In genomic region chrX:102005141-102005641, GRCm38 (mm10) we compare ENCODE assay signal across 8 mouse cellular contexts.
A peak's percentile ranks its signal among the peaks of the same experiment; 100 is the strongest.
DNase-seq lines count a peak whose midpoint lies in the region; ATAC-seq and TF ChIP-seq lines count a peak whose summit lies in the region.

No protein-coding gene starts in this region.

- no peak for DNase-seq in heart, postnatal 0 days (ENCODE audit: low spot score)
- DNase-seq in heart, postnatal 10 days, result no peak
- DNase-seq in c-Kit-positive CD71-positive TER-119-positive erythroid progenitor cells, embryonic 14.5 days (ENCODE audit: low spot score), result no peak
- DNase-seq in cerebellum, postnatal 4 days (ENCODE audit: low spot score in 2 of 2), result no peak

- intact Hi-C loops in heart, postnatal 10 days (cut with DNase I), result no loop called here

- ATAC-seq in heart, postnatal 0 days (ENCODE audit: insufficient read depth, low read depth), result peak; percentile 63
- ATAC-seq in common myeloid progenitor, adult 5-6 weeks (replicated peaks; ENCODE audit: low read depth, poor library complexity, severe bottlenecking), result 0 out of 2 replicates have a peak, but pooled peaks have one; percentile 15
- peak; percentile 47; the same call in 1 of the 2 replicates for ATAC-seq in hindbrain, embryonic 12.5 days (ENCODE audit: low FRiP score)
- peak; percentile 75 for ATAC-seq in limb, embryonic 13.5 days (ENCODE audit: low FRiP score, low read depth)
- no peak for ATAC-seq in monocyte, adult 5-6 weeks (replicated peaks; ENCODE audit: insufficient number of reproducible peaks, low FRiP score, low TSS enrichment, poor library complexity, severe bottlenecking)

- peak overlapping the region; percentile 38 for H3K4me3 ChIP-seq in heart, postnatal 0 days (ENCODE audit: low read depth, low read length)
- peak overlapping the region; percentile 26; the same call in 1 of the 2 replicates for H3K4me3 ChIP-seq in hindbrain, embryonic 12.5 days
- peak overlapping the region; percentile 38 for H3K4me3 ChIP-seq in limb, embryonic 13.5 days

- no peaks in the 10 kb centered on the region for H3K9me3 ChIP-seq in heart, postnatal 0 days (replicated peaks; ENCODE audit: control insufficient read depth, low read length)
- H3K9me3 ChIP-seq in hindbrain, embryonic 12.5 days (replicated peaks), result no peaks in the 10 kb centered on the region
- H3K9me3 ChIP-seq in limb, embryonic 13.5 days, result no peaks in the 10 kb centered on the region

- no peaks in the 10 kb centered on the region for H3K36me3 ChIP-seq in heart, postnatal 0 days (replicated peaks; ENCODE audit: control insufficient read depth, insufficient read depth, low read length)
- no peaks in the 10 kb centered on the region for H3K36me3 ChIP-seq in hindbrain, embryonic 12.5 days
- no peaks in the 10 kb centered on the region for H3K36me3 ChIP-seq in limb, embryonic 13.5 days

- H3K4me2 ChIP-seq in heart, postnatal 0 days (ENCODE audit: low read depth, low read length), result peak overlapping the region; percentile 61
- peak overlapping the region; percentile 57 for H3K4me2 ChIP-seq in hindbrain, embryonic 12.5 days (replicated peaks)
- H3K4me2 ChIP-seq in limb, embryonic 13.5 days (replicated peaks), result peak overlapping the region; percentile 70

- H3K27ac ChIP-seq in heart, postnatal 0 days (ENCODE audit: low read depth), result peak overlapping the region; percentile 75
- H3K27ac ChIP-seq in hindbrain, embryonic 12.5 days, result no peak overlapping the region
- H3K27ac ChIP-seq in limb, embryonic 13.5 days, result peak overlapping the region; percentile 73

- no peak for TF ChIP-seq CTCF in heart, postnatal 0 days (IDR thresholded peaks at IDR 0.05; ENCODE audit: low read depth)

- 22% methylated on average over 10 of the region's 10 CpGs for WGBS in heart, postnatal 0 days
- 15% methylated on average over 9 of the region's 10 CpGs for WGBS in hindbrain, embryonic 12.5 days
- 6% methylated on average over 8 of the region's 10 CpGs for WGBS in limb, embryonic 13.5 days

- TF ChIP-seq EP300 in heart, postnatal 0 days (IDR thresholded peaks at IDR 0.05; ENCODE audit: low read depth), result no peak

- no peak overlapping the region for H3K9ac ChIP-seq in heart, postnatal 0 days (replicated peaks; ENCODE audit: low read depth, low read length)
- no peak overlapping the region for H3K9ac ChIP-seq in hindbrain, embryonic 12.5 days
- peak overlapping the region; percentile 56; the same call in 1 of the 2 replicates for H3K9ac ChIP-seq in limb, embryonic 13.5 days

- 0 out of 2 replicates have a peak, but pooled peaks cover 2% of the 10 kb centered on the region for H3K27me3 ChIP-seq in heart, postnatal 0 days (ENCODE audit: control insufficient read depth, insufficient read depth, low read length)
- peaks cover 65% of the 10 kb centered on the region for H3K27me3 ChIP-seq in hindbrain, embryonic 12.5 days
- peaks cover 72% of the 10 kb centered on the region for H3K27me3 ChIP-seq in limb, embryonic 13.5 days

- no peaks in the 10 kb centered on the region for H3K4me1 ChIP-seq in heart, postnatal 0 days (ENCODE audit: control insufficient read depth, insufficient read depth)
- peaks cover 10% of the 10 kb centered on the region for H3K4me1 ChIP-seq in hindbrain, embryonic 12.5 days
- H3K4me1 ChIP-seq in limb, embryonic 13.5 days, result peaks cover 25% of the 10 kb centered on the region; the same call in 1 of the 2 replicates
